Mouse (Mus musculus) thymus, postnatal 10 days (tissue): ENCODE measurements at regions not wholly inside any gene's neighbourhood (a gene's known extent, or its start where the extent isn't known, plus 50 kb on each side); places are given as distances from the start of the nearest gene placed in this dataset.
"Not testable (repeated sequence)": the region's sequence is repeated elsewhere in the genome, so short reads cannot be mapped to it uniquely, and the experiment has no call there.

Experiments
- DNase-seq, 2 experiments: peaks; one replicate each; pipeline ENCODE4 v3.0.0; 2021; ENCODE audit warnings: low spot score in 2 of 2

- no peak for DNase-seq
Observed at GRCm38 (mm10) chr12:32434506-32435002, 56.0 kb downstream of the Ccdc71l start.

- no peak for DNase-seq
Observed at GRCm38 (mm10) chr12:32435126-32435525, 56.6 kb downstream of the Ccdc71l start.

- DNase-seq = no peak
Observed at GRCm38 (mm10) chr12:32438209-32438608, 59.7 kb downstream of the Ccdc71l start.

GRCm38 (mm10) chr12:32444770-32445169 is 66.3 kb downstream of the Ccdc71l start:
- no peak for DNase-seq

- DNase-seq = no peak
Observed at GRCm38 (mm10) chr12:32445874-32446273, 67.4 kb downstream of the Ccdc71l start.

GRCm38 (mm10) chr12:32449373-32449772 is 70.9 kb downstream of the Ccdc71l start:
- DNase-seq = no peak

- no peak for DNase-seq
Observed at GRCm38 (mm10) chr12:32451226-32451625, 72.7 kb downstream of the Ccdc71l start.

GRCm38 (mm10) chr12:32454794-32455193 is 76.3 kb downstream of the Ccdc71l start:
- DNase-seq = no peak

- not testable (repeated sequence) for DNase-seq
Observed at GRCm38 (mm10) chr12:32455231-32455630, 76.7 kb downstream of the Ccdc71l start.

- DNase-seq = no peak
Observed at GRCm38 (mm10) chr12:32455913-32456312, 77.4 kb downstream of the Ccdc71l start.

GRCm38 (mm10) chr12:32456796-32457195 is 78.3 kb downstream of the Ccdc71l start:
- no peak for DNase-seq

- no peak for DNase-seq
Observed at GRCm38 (mm10) chr12:32458386-32458785, 79.9 kb downstream of the Ccdc71l start.

- DNase-seq = no peak
Observed at GRCm38 (mm10) chr12:32460330-32460998, 82.0 kb downstream of the Ccdc71l start.

GRCm38 (mm10) chr12:32465371-32465770 is 86.9 kb downstream of the Ccdc71l start:
- DNase-seq = no peak

GRCm38 (mm10) chr12:32469863-32470262 is 91.4 kb downstream of the Ccdc71l start:
- no peak for DNase-seq

- no peak for DNase-seq
Observed at GRCm38 (mm10) chr12:32479451-32479850, 100.9 kb downstream of the Ccdc71l start.

- no peak for DNase-seq
Observed at GRCm38 (mm10) chr12:32480268-32480667, 101.8 kb downstream of the Ccdc71l start.

GRCm38 (mm10) chr12:32481051-32481450 is 102.5 kb downstream of the Ccdc71l start:
- no peak for DNase-seq

- no peak for DNase-seq
Observed at GRCm38 (mm10) chr12:32482343-32482742, 103.8 kb downstream of the Ccdc71l start.

GRCm38 (mm10) chr12:32482777-32483176 is 104.3 kb downstream of the Ccdc71l start:
- DNase-seq = no peak

GRCm38 (mm10) chr12:32486246-32486645 is 107.7 kb downstream of the Ccdc71l start:
- no peak for DNase-seq

GRCm38 (mm10) chr12:32486729-32487128 is 108.2 kb downstream of the Ccdc71l start:
- DNase-seq = peak; percentile 24 to 28

- no peak for DNase-seq
Observed at GRCm38 (mm10) chr12:32487883-32488577, 109.5 kb downstream of the Ccdc71l start.
